Mouse (Mus musculus): ENCODE results near the gene Pcif1. TPM values are rescaled to one million over a fixed set of nuclear protein-coding genes. Genes with fewer than 3 reads are reported as not detected.

Gene Pcif1
- total and polyA plus RNA-seq, 3 experiments, result 20.0 to 59.1 (median 33.6) TPM

- H3K4me3 ChIP-seq (replicated peaks in 1 of 3; ENCODE audit: low read depth in 2 of 3, low read length in 2 of 3, poor library complexity in 1 of 3), result no peak overlapping the region
- H3K36me3 ChIP-seq (replicated peaks in 1 of 2; ENCODE audit: control insufficient read depth in 1 of 2, insufficient read depth in 1 of 2, low read length in 1 of 2), result peaks cover 5 to 24% of the 10 kb centered on the region in 2 experiments
- no peaks in the 10 kb centered on the region for H3K9me3 ChIP-seq (replicated peaks; ENCODE audit: low read length)
- no peaks in the 10 kb centered on the region for H3K79me2 ChIP-seq (replicated peaks; ENCODE audit: control insufficient read depth, extremely low read depth, insufficient read depth, poor library complexity, severe bottlenecking)
- no peak for TF ChIP-seq MEF2A (IDR thresholded peaks at IDR 0.05; ENCODE audit: borderline replicate concordance, low read depth, low read length)
- TF ChIP-seq MYC (IDR thresholded peaks at IDR 0.05; ENCODE audit: low read depth, low read length), result no peak
- no peaks in the 10 kb centered on the region for H3K27me3 ChIP-seq (replicated peaks)
- in situ Hi-C loops (cut with MboI; ENCODE audit: low pct_ligation_motif_present, low pct_unique_long_range_greater_than_20kb, low sequenced_read_pairs), result no loop called here
- no peak overlapping the region for H3K27ac ChIP-seq (ENCODE audit: insufficient read depth, low read depth)
- H3K4me2 ChIP-seq (ENCODE audit: insufficient read depth, low read depth, poor library complexity, severe bottlenecking), result no peak overlapping the region
- DNase-seq (ENCODE audit: extremely low read depth), result no peak
- dilution Hi-C loops (cut with MboI; ENCODE audit: extremely low pct_ligation_motif_present, extremely low pct_unique_long_range_greater_than_20kb, low sequenced_read_pairs), result no loop called here
- H3K4me1 ChIP-seq (ENCODE audit: control insufficient read depth in 1 of 2, insufficient read depth in 2 of 2), result peaks cover 9 to 30% of the 10 kb centered on the region in 2 experiments
- H3K9ac ChIP-seq (ENCODE audit: insufficient read depth, low read depth), result no peak overlapping the region
These were observed 37.7 kb downstream of the Pcif1 start for GRCm38 (mm10) chr2:164916820-164917219.

GRCm38 (mm10) chr2:164917371-164917770 lies 38.3 kb downstream of the Pcif1 start:
- no peak overlapping the region for H3K27ac ChIP-seq (ENCODE audit: insufficient read depth, low read depth)
- dilution Hi-C loops (cut with MboI; ENCODE audit: extremely low pct_ligation_motif_present, extremely low pct_unique_long_range_greater_than_20kb, low sequenced_read_pairs) (no loop called here), in situ Hi-C loops (cut with MboI; ENCODE audit: low pct_ligation_motif_present, low pct_unique_long_range_greater_than_20kb, low sequenced_read_pairs) (no loop called here)
- H3K9ac ChIP-seq (ENCODE audit: insufficient read depth, low read depth), result no peak overlapping the region
- H3K36me3 ChIP-seq (replicated peaks in 1 of 2; ENCODE audit: control insufficient read depth in 1 of 2, insufficient read depth in 1 of 2, low read length in 1 of 2), result peaks cover 5 to 24% of the 10 kb centered on the region in 2 experiments
- H3K79me2 ChIP-seq (replicated peaks; ENCODE audit: control insufficient read depth, extremely low read depth, insufficient read depth, poor library complexity, severe bottlenecking), result no peaks in the 10 kb centered on the region
- no peaks in the 10 kb centered on the region for H3K9me3 ChIP-seq (replicated peaks; ENCODE audit: low read length)
- no peak for DNase-seq (ENCODE audit: extremely low read depth)
- H3K4me2 ChIP-seq (ENCODE audit: insufficient read depth, low read depth, poor library complexity, severe bottlenecking), result no peak overlapping the region
- TF ChIP-seq ELF1 (IDR thresholded peaks at IDR 0.05; ENCODE audit: low read depth, low read length), result no peak
- no peak for TF ChIP-seq NELFE (IDR thresholded peaks at IDR 0.05; ENCODE audit: low read depth, low read length)
- TF ChIP-seq HCFC1 (IDR thresholded peaks at IDR 0.05; ENCODE audit: low read depth, low read length), result no peak
- no peak for TF ChIP-seq PAX5 (IDR thresholded peaks at IDR 0.05; ENCODE audit: low read length)
- H3K27me3 ChIP-seq (replicated peaks), result no peaks in the 10 kb centered on the region
- H3K4me3 ChIP-seq (replicated peaks in 1 of 3; ENCODE audit: low read depth in 2 of 3, low read length in 2 of 3, poor library complexity in 1 of 3), result no peak overlapping the region
- peaks cover 9 to 30% of the 10 kb centered on the region in 2 experiments for H3K4me1 ChIP-seq (ENCODE audit: control insufficient read depth in 1 of 2, insufficient read depth in 2 of 2)

- in situ Hi-C loops (cut with MboI; ENCODE audit: low pct_ligation_motif_present, low pct_unique_long_range_greater_than_20kb, low sequenced_read_pairs) (no loop called here), dilution Hi-C loops (cut with MboI; ENCODE audit: extremely low pct_ligation_motif_present, extremely low pct_unique_long_range_greater_than_20kb, low sequenced_read_pairs) (no loop called here)
- Histone ChIP-seq H3K4me1 (ENCODE audit: control insufficient read depth in 1 of 2, insufficient read depth in 2 of 2) (peaks cover 6 to 25% of the 10 kb centered on the region in 2 experiments), H3K4me3 (replicated peaks in 1 of 3; ENCODE audit: low read depth in 2 of 3, low read length in 2 of 3, poor library complexity in 1 of 3) (no peak overlapping the region), H3K27ac (ENCODE audit: insufficient read depth, low read depth) (no peak overlapping the region), H3K27me3 (replicated peaks) (no peaks in the 10 kb centered on the region), H3K79me2 (replicated peaks; ENCODE audit: control insufficient read depth, extremely low read depth, insufficient read depth, poor library complexity, severe bottlenecking) (no peaks in the 10 kb centered on the region), H3K9ac (ENCODE audit: insufficient read depth, low read depth) (no peak overlapping the region), H3K4me2 (ENCODE audit: insufficient read depth, low read depth, poor library complexity, severe bottlenecking) (no peak overlapping the region), H3K9me3 (replicated peaks; ENCODE audit: low read length) (no peaks in the 10 kb centered on the region), H3K36me3 (replicated peaks in 1 of 2; ENCODE audit: control insufficient read depth in 1 of 2, insufficient read depth in 1 of 2, low read length in 1 of 2) (peaks cover 5 to 26% of the 10 kb centered on the region in 2 experiments)
- TF ChIP-seq CTCF (conservative IDR thresholded peaks at IDR 0.05 in 1 of 2, IDR thresholded peaks at IDR 0.05 in 1 of 2; ENCODE audit: low read depth in 2 of 2, low read length in 2 of 2) (peak in 1 of 2 experiments; percentile 58; a peak in 3 of 4 replicates), MEF2A (IDR thresholded peaks at IDR 0.05; ENCODE audit: borderline replicate concordance, low read depth, low read length) (no peak), RAD21 (IDR thresholded peaks at IDR 0.05; ENCODE audit: low read depth, low read length) (peak; percentile 24), SMC3 (IDR thresholded peaks at IDR 0.05; ENCODE audit: low read depth, low read length) (peak; percentile 46)
- DNase-seq (ENCODE audit: extremely low read depth), result peak; percentile 55
These were observed 39.2 kb downstream of the Pcif1 start for GRCm38 (mm10) chr2:164918325-164918724.

Data from CH12.LX (cell line).